In genomic region chr2:18343464-18343863, GRCm38 (mm10) we compare ENCODE assay signal across 9 mouse cellular contexts. TPM values are rescaled to one million over a fixed set of nuclear protein-coding genes. Genes with fewer than 3 reads are reported as not detected.
DNase-seq lines count a peak whose midpoint lies in the region; ATAC-seq and TF ChIP-seq lines count a peak whose summit lies in the region.
"Had no signal": no experiment of that assay in that cellular context is flagged by ENCODE, and none has a peak within 500 bp of the region (broad histone marks: within the 10 kb centered on the region; RNA-seq: fewer than 3 reads in every experiment).

No protein-coding gene starts in this region.

- H3K4me1 ChIP-seq in liver, postnatal 0 days (ENCODE audit: insufficient read depth) = no peaks in the 10 kb centered on the region
- H3K4me1 ChIP-seq: limb, embryonic 13.5 days had no signal

- CTCF ChIA-PET in Patski (lab: Charles Lee) = interaction anchor here (1.0 to 2.6 kb wide), 3 partner anchors 12 to 22 kb away, joined by 3 to 8 read pairs (median 3); no protein-coding TSS in a partner anchor

- H3K4me3 ChIP-seq in liver, postnatal 0 days (ENCODE audit: low read depth, low read length) = no peak overlapping the region
- H3K4me3 ChIP-seq: limb, embryonic 13.5 days had no signal

- TF ChIP-seq EP300 in liver, postnatal 0 days (IDR thresholded peaks at IDR 0.05; ENCODE audit: low read depth) = no peak

- no peak for DNase-seq in liver, postnatal 0 days
- DNase-seq in liver = no peak
- DNase-seq in Patski (ENCODE audit: low read depth, low spot score) = no peak
- peak; percentile 30 for DNase-seq in embryo, embryonic 11 days
- peak; percentile 49 for DNase-seq in naive thymus-derived CD4-positive, alpha-beta T cell, adult 2 months (ENCODE audit: low read depth)
- no peak for DNase-seq in heart, postnatal 25 days (ENCODE audit: low spot score)
- no peak for DNase-seq in thymus, postnatal 36 days
- no peak for DNase-seq in right cerebral cortex, postnatal 36 days (ENCODE audit: low spot score in 2 of 2)

- H3K36me3 ChIP-seq in liver, postnatal 0 days (replicated peaks; ENCODE audit: insufficient read depth, low read length) = no peaks in the 10 kb centered on the region

- H3K27me3 ChIP-seq in liver, postnatal 0 days (ENCODE audit: insufficient read depth, low read length) = no peaks in the 10 kb centered on the region
- no peaks in the 10 kb centered on the region for H3K27me3 ChIP-seq in Patski
- H3K27me3 ChIP-seq: limb, embryonic 13.5 days had no signal

- no peak overlapping the region for H3K27ac ChIP-seq in liver, postnatal 0 days (ENCODE audit: low read depth)
- H3K27ac ChIP-seq: limb, embryonic 13.5 days had no signal

- in situ Hi-C loops in Patski (cut with MboI; ENCODE audit: low pct_unique_long_range_greater_than_20kb) = no loop called here

- no peak overlapping the region for H3K9ac ChIP-seq in liver, postnatal 0 days (replicated peaks)
- H3K9ac ChIP-seq: limb, embryonic 13.5 days had no signal

- H3K4me2 ChIP-seq in liver, postnatal 0 days (ENCODE audit: low read depth, low read length) = no peak overlapping the region
- H3K4me2 ChIP-seq: limb, embryonic 13.5 days had no signal

- POLR2A ChIA-PET in Patski (lab: Charles Lee) = interaction anchor here (0.6 kb wide), 1 partner anchor 9 kb away, joined by 4 read pairs; no protein-coding TSS in a partner anchor

- peak; percentile 51 for TF ChIP-seq CTCF in liver, postnatal 0 days (IDR thresholded peaks at IDR 0.05; ENCODE audit: low read depth)
- TF ChIP-seq CTCF in Patski (IDR thresholded peaks at IDR 0.05) = peak; percentile 47

- H3K9me3 ChIP-seq in liver, postnatal 0 days (ENCODE audit: low read length) = no peaks in the 10 kb centered on the region
- H3K9me3 ChIP-seq: limb, embryonic 13.5 days had no signal

- no peak for ATAC-seq in liver, postnatal 0 days
- ATAC-seq in Patski = peak; percentile 62

- intact Hi-C loops in heart, postnatal 25 days (cut with DNase I) = loop anchor here (2.0 to 5.0 kb wide), 2 partner anchors 317 to 701 kb away; no protein-coding TSS in a partner anchor

- WGBS in liver, postnatal 0 days (ENCODE audit: insufficient replicate concordance) = 71% methylated on average over 2 of the region's 2 CpGs

RNA-seq across cellular contexts. Expression of gene Dnajc1, which starts 49.2 kb away (rescaled TPM):
- polyA plus RNA-seq in liver, postnatal 0 days (2015; fragmentation: Nextera tagmentation; extraction: Ambion mirVana) = 15.5 and 15.7 TPM in 2 replicates
- polyA plus RNA-seq in Patski (2021) = 30.5 TPM
- total RNA-seq in heart, postnatal 25 days (2021) = 10 to 100 TPM; 13.8 to 16.1 TPM

Comparison
In these comparisons a context has a peak if more than half of its experiments do, and no peak if none do; other contexts are left out.
1. DNase-seq: peak in embryo, embryonic 11 days (single experiment) and naive thymus-derived CD4-positive, alpha-beta T cell, adult 2 months (single experiment); none in liver, postnatal 0 days (single experiment), liver (single experiment), Patski (single experiment), heart, postnatal 25 days (single experiment), thymus, postnatal 36 days (0 of 2) and right cerebral cortex, postnatal 36 days (0 of 2).